Mouse (Mus musculus) ES-Bruce4 (cell line): ENCODE measurements around the gene Cdc14b. TPM values are rescaled to one million over a fixed set of nuclear protein-coding genes. Genes with fewer than 3 reads are reported as not detected.

ENCODE experiments used
- H3K27ac ChIP-seq: 2 replicates; pipeline ENCODE4 v1.5.1; 2012; ENCODE audit warnings: low read length, inconsistent platforms; ENCODE audit not compliant: insufficient read depth
- H3K27me3 ChIP-seq: 2 replicates; pipeline ENCODE4 v1.6.1; 2012; ENCODE audit warnings: mild to moderate bottlenecking, low read length, inconsistent platforms; ENCODE audit not compliant: control insufficient read depth, poor library complexity, insufficient read depth, severe bottlenecking
- H3K36me3 ChIP-seq: 2 replicates; pipeline ENCODE4 v1.6.1; 2012; ENCODE audit warnings: inconsistent platforms, mild to moderate bottlenecking, low read length, moderate library complexity; ENCODE audit not compliant: control insufficient read depth, poor library complexity, insufficient read depth, severe bottlenecking
- H3K4me1 ChIP-seq: one replicate; pipeline ENCODE4 v1.8.1; 2011; ENCODE audit warnings: low read length; ENCODE audit not compliant: control insufficient read depth, insufficient read depth
- H3K4me3 ChIP-seq: 2 replicates; pipeline ENCODE4 v1.5.1; 2011; ENCODE audit warnings: low read depth, mild to moderate bottlenecking, low read length
- H3K9ac ChIP-seq: 2 replicates; pipeline ENCODE4 v1.6.1; 2012; ENCODE audit warnings: low read depth, mild to moderate bottlenecking, inconsistent platforms; ENCODE audit not compliant: poor library complexity, severe bottlenecking
- H3K9me3 ChIP-seq: replicated peaks from 2 replicates; pipeline ENCODE4 v1.6.1; 2012; ENCODE audit warnings: mild to moderate bottlenecking, low read length, inconsistent platforms; ENCODE audit not compliant: control insufficient read depth, poor library complexity, insufficient read depth, severe bottlenecking
- CTCF ChIP-seq: IDR thresholded peaks from one replicate; pipeline ENCODE4 v1.8.1; 2011; ENCODE audit warnings: low read depth, low read length
- EP300 ChIP-seq: IDR thresholded peaks from 2 replicates; pipeline ENCODE4 v1.6.1; 2011; ENCODE audit warnings: low read depth, low read length; ENCODE audit not compliant: insufficient read depth
- POLR2A ChIP-seq: IDR thresholded peaks from one replicate; pipeline ENCODE4 v1.8.1; 2011; ENCODE audit warnings: low read length; ENCODE audit not compliant: insufficient read depth
- polyA plus RNA-seq: library from polyadenylated mRNA; stranded (reverse); fragments of >200 nt; gene quantifications from 2 replicates; pipeline ENCODE4 v1.2.4, GENCODE M21; 2011; ENCODE audit warnings: low read depth; ENCODE audit not compliant: missing spikeins, insufficient read depth, insufficient read length

Cdc14b gene
- polyA plus RNA-seq, 1 experiment = 30.4 TPM

DNA sequence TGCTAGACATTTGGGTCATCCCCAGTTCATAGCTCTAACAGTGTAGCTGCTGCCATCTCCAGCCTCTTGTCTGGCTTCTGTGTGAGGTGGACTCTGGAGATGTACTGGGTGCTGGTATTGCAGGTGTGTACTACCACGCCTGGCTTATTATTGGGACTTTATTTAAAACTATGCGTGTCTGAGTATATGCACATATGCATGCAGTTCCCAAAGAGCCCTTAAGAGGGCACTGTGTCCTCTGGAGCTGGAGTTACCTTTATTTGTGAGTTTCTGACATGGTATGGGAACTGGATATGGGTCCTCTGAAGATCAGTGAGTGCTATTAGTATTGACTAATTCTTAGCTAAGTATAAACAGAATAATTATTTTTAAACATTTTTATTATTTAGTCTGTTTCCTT is 9.6 kb upstream of the Cdc14b start:
- H3K36me3 ChIP-seq = no peaks in the 10 kb centered on the region
- H3K27me3 ChIP-seq = no peaks in the 10 kb centered on the region
- TF ChIP-seq EP300 (no peak), CTCF (no peak), POLR2A (no peak)
- no peaks in the 10 kb centered on the region for H3K4me1 ChIP-seq
- H3K9ac ChIP-seq = no peak overlapping the region
- no peak overlapping the region for H3K27ac ChIP-seq
- no peaks in the 10 kb centered on the region for H3K9me3 ChIP-seq
- no peak overlapping the region for H3K4me3 ChIP-seq

GRCm38 (mm10) chr13:64280940-64281339 is 5.8 kb upstream of the Cdc14b start:
- TF ChIP-seq POLR2A = no peak
- no peak for TF ChIP-seq CTCF
- TF ChIP-seq EP300 = no peak
- Histone ChIP-seq H3K36me3 (no peaks in the 10 kb centered on the region), H3K9me3 (no peaks in the 10 kb centered on the region), H3K9ac (no peak overlapping the region), H3K4me1 (no peaks in the 10 kb centered on the region), H3K27me3 (no peaks in the 10 kb centered on the region), H3K4me3 (no peak overlapping the region), H3K27ac (no peak overlapping the region)

DNA sequence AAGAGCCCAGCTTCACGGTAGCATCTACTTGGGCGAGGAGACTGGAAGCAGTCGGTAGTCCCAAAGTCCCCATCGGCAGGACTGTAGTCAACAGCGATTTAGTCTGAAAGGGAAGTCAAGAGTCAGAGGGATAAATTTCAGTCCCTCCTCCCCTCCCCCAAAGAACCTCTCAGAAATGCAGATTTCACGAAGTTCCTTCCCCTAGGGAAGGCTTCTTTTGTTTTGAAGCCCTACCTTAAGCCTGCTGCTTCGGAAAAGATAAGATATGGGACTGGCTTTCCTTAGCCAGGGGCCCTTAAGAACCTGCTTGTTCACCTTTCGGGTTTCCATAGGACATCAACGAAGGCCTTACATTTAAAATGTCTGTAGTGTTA is 651 bp upstream of the Cdc14b start:
- H3K27me3 ChIP-seq = 0 out of 2 replicates have a peak, but pooled peaks cover 2% of the 10 kb centered on the region

DNA sequence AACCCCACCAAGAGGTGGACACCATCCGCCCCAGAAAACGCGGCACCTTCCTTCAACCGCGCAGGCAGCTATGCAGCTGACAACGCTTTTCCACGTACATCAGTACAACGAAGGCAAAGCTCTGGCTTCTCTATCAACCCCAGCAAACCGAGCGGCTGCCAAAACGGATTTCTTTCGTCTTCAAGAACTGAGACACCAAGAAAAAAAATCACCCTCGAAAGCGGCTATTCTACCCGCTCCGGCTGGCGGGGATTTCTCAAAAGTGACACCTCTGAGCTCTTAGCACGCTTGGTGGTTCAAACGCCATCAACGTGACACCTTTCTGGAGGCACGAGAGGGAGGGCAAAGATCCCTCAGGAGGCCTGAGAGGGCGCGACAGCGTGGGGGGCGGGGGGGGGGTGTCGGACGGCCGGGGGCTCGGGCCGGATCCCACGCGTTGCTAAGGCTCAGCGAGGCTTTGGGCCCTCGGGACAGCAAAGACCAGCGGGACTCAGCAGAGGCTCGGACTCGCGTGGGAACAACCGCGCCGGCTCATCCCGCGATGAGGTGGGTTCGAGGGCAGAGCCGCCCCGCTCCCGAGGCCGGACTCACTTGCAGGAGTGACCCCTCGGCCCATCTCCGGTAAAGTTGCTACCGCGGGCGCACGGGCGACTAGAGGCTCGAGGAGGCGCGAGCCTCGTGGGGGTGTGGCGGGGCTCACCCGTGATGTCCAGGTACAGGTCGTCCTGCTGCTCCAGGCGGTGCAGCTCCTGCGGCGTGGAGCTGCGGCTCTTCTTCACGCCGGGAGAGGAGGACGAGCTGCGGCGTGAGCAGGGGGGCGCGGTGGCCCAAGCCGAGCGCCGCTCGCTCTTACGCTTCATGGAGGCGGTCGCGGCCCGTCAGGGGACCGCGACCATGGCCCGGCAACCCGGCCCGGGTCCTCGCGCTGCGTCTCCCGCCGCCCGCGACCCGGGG is 922 bp downstream of the Cdc14b start:
- no peak overlapping the region for H3K27ac ChIP-seq
- H3K4me3 ChIP-seq = peak overlapping the region; percentile 75
- H3K27me3 ChIP-seq = 0 out of 2 replicates have a peak, but pooled peaks cover 2% of the 10 kb centered on the region
- H3K4me1 ChIP-seq = no peaks in the 10 kb centered on the region
- H3K9me3 ChIP-seq = no peaks in the 10 kb centered on the region
- H3K36me3 ChIP-seq = no peaks in the 10 kb centered on the region
- peak overlapping the region; percentile 76 for H3K9ac ChIP-seq
- TF ChIP-seq EP300 (no peak), POLR2A (no peak), CTCF (no peak)

More for the DNA sequence above, 651 bp upstream of the Cdc14b start:
- Histone ChIP-seq H3K4me1 (no peaks in the 10 kb centered on the region), H3K36me3 (no peaks in the 10 kb centered on the region), H3K27ac (peak overlapping the region; percentile 21; the same call in 1 of the 2 replicates), H3K9me3 (no peaks in the 10 kb centered on the region), H3K4me3 (peak overlapping the region; percentile 75), H3K9ac (peak overlapping the region; percentile 76)
- TF ChIP-seq CTCF (no peak), POLR2A (no peak), EP300 (no peak)

- H3K36me3 ChIP-seq = no peaks in the 10 kb centered on the region
- no peak overlapping the region for H3K27ac ChIP-seq
- TF ChIP-seq EP300 = no peak
- no peak for TF ChIP-seq POLR2A
- TF ChIP-seq CTCF = no peak
- no peak overlapping the region for H3K4me3 ChIP-seq
- H3K9ac ChIP-seq = no peak overlapping the region
- H3K27me3 ChIP-seq = 0 out of 2 replicates have a peak, but pooled peaks cover 2% of the 10 kb centered on the region
- no peaks in the 10 kb centered on the region for H3K9me3 ChIP-seq
- H3K4me1 ChIP-seq = no peaks in the 10 kb centered on the region
Observed at GRCm38 (mm10) chr13:64273352-64273751, 1.7 kb downstream of the Cdc14b start.

DNA sequence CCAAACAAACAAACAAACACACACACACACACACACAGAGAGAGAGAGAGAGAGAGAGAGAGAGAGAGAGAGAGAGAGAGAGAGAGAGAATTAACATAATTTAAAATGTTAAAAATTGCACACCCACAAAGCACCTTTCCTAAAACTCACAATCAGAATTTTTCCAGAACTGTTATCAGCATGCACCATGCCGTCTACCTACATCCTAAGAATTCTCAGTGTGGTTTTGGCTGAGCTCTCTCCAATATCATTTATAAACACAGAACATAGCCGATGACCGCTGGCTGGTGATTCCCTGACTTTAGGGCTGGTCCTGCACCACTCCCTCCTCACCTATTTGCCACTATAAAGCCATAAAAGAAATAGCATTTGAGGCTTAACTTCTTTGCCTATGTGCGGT is 6.7 kb downstream of the Cdc14b start:
- Histone ChIP-seq H3K4me3 (no peak overlapping the region), H3K9me3 (no peaks in the 10 kb centered on the region), H3K27me3 (0 out of 2 replicates have a peak, but pooled peaks cover 2% of the 10 kb centered on the region), H3K9ac (no peak overlapping the region), H3K27ac (no peak overlapping the region), H3K4me1 (no peaks in the 10 kb centered on the region), H3K36me3 (no peaks in the 10 kb centered on the region)
- TF ChIP-seq CTCF = no peak
- TF ChIP-seq EP300 = no peak
- TF ChIP-seq POLR2A = no peak
